Mouse (Mus musculus) erythroblast, embryonic 14.5 days (primary cell): ENCODE measurements around the gene Cp.

Experiments
- GATA1 ChIP-seq: IDR thresholded peaks from 2 replicates; pipeline ENCODE4 v1.6.1; 2012; ENCODE audit warnings: low read length, inconsistent platforms, mixed read lengths
- TAL1 ChIP-seq: IDR thresholded peaks from 3 replicates; pipeline ENCODE4 v1.6.1; 2012; ENCODE audit warnings: low read length, inconsistent platforms, mixed read lengths

GRCm38 (mm10) chr3:19964625-19965188 is 7.9 kb downstream of the Cp start:
- no peak for TF ChIP-seq TAL1
- TF ChIP-seq GATA1 = no peak
